In the genomic region with DNA sequence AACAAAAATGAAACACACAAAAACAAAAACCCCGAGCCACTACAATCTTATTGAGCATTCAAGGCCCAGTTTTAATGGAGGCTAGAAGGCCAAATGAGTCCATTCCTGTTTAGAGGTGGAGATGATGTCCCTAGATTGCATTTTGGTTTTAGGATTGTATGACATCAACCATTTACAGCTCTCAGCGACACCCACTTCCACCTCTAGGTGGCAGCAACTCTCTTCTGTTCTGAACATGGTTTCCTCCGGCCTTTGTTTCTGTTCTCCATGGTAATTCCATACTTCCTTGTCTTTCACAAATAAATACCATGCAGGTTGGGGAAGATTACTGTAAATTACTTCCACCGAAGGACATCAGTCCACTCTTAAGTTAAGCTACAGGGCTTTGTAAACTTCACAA, we compare ENCODE assay signal across 8 mouse cellular contexts.
A peak's percentile ranks its signal among the peaks of the same experiment; 100 is the strongest.
DNase-seq lines count a peak whose midpoint lies in the region; ATAC-seq lines count a peak whose summit lies in the region.

No protein-coding gene starts in this region.

- DNase-seq in liver = peak; percentile 50
- peak; percentile 72 for DNase-seq in cerebellum, adult 9-10 months
- DNase-seq in frontal cortex, adult 2 months (ENCODE audit: extremely low spot score in 1 of 2, low spot score in 1 of 2) = peak; percentile 67 to 93
- peak; percentile 60 for DNase-seq in induced T-regulatory cell, adult 2 months (ENCODE audit: low read depth)
- peak; percentile 45 to 65 for DNase-seq in left cerebral cortex, adult 8-10 months (ENCODE audit: low spot score in 2 of 2)
- peak; percentile 46 for DNase-seq in telencephalon, adult 2 months (ENCODE audit: low read depth, low spot score)

- no peaks in the 10 kb centered on the region for H3K36me3 ChIP-seq in liver, embryonic 12.5 days
- H3K36me3 ChIP-seq in midbrain, embryonic 13.5 days = no peaks in the 10 kb centered on the region

- H3K27me3 ChIP-seq in liver, embryonic 12.5 days (replicated peaks) = no peaks in the 10 kb centered on the region
- no peaks in the 10 kb centered on the region for H3K27me3 ChIP-seq in midbrain, embryonic 13.5 days

- no peak overlapping the region for H3K4me2 ChIP-seq in liver, embryonic 12.5 days
- no peak overlapping the region for H3K4me2 ChIP-seq in midbrain, embryonic 13.5 days (replicated peaks)

- H3K27ac ChIP-seq in liver, embryonic 12.5 days = no peak overlapping the region
- H3K27ac ChIP-seq in midbrain, embryonic 13.5 days = no peak overlapping the region

- no peak for ATAC-seq in liver, embryonic 12.5 days
- peak; percentile 78 for ATAC-seq in midbrain, embryonic 13.5 days

- no peak overlapping the region for H3K4me3 ChIP-seq in liver, embryonic 12.5 days
- H3K4me3 ChIP-seq in midbrain, embryonic 13.5 days (replicated peaks) = no peak overlapping the region

- H3K9me3 ChIP-seq in liver, embryonic 12.5 days (replicated peaks) = no peaks in the 10 kb centered on the region
- H3K9me3 ChIP-seq in midbrain, embryonic 13.5 days = no peaks in the 10 kb centered on the region

- H3K9ac ChIP-seq in liver, embryonic 12.5 days = no peak overlapping the region
- H3K9ac ChIP-seq in midbrain, embryonic 13.5 days (replicated peaks) = no peak overlapping the region

- no peaks in the 10 kb centered on the region for H3K4me1 ChIP-seq in liver, embryonic 12.5 days
- 0 out of 2 replicates have a peak, but pooled peaks cover 8% of the 10 kb centered on the region for H3K4me1 ChIP-seq in midbrain, embryonic 13.5 days (replicated peaks)

- 8% methylated on average over 4 of the region's 4 CpGs for WGBS in liver, embryonic 12.5 days (ENCODE audit: insufficient replicate concordance)
- WGBS in midbrain, embryonic 13.5 days = 5% methylated on average over 4 of the region's 4 CpGs
